Mouse (Mus musculus) cerebral cortex, adult 2 months (tissue): ENCODE data around the gene Sema3b.

Source experiments
- WGBS: fragments of 180-500 bp; shearing (Covaris S2); methylation state at CpG from one replicate; pipeline ENCODE4 v1.1.7; 2018; 5-methylcytosine and 5-hydroxymethylcytosine counted together

The Sema3b gene

DNA sequence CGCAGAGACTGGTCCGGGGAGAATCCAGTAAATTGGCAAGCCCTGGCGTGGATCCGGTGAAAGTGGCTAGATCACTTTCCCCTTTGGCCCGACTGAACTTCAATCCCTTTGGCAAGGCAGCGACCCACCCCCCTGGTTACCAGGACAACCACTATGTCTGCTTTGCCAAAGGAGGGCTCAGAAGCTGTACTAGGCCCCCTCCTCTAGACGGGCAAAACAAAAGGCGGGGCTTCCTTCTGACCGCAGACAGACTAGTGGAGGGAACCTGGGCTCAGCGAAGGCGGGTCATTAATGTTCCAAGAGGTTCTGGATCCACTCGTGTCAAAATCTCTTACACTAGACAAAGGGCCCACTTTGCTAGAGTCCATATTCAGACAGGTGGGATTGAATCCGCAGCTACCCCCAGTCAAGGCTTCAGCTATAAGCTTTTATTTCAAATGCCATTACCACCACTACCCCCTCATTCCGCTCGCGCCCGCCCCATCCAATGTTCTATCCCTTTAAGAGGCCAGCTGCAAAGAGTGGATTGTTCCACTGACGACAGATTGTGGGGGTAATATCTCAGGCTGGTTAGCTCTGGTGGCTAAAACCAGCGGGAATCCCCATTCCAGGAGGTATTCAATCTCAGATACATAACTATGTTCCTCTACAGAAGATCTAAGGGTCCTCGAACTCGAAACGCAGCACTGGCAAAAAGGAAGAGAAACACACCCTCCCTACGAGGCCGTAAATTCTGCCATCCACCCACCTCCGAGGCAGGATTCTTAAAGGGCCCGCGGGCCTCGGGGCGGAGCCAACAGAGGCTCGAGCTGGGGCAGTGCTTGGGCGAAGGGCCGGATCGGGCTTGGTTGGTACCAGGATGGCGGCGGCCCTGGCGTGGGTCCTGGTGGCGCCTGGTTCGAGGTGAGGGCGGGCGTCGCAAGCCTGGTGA lies 40.4 kb downstream of the Sema3b start:
- 3% methylated on average over 41 of the region's 41 CpGs for WGBS

DNA sequence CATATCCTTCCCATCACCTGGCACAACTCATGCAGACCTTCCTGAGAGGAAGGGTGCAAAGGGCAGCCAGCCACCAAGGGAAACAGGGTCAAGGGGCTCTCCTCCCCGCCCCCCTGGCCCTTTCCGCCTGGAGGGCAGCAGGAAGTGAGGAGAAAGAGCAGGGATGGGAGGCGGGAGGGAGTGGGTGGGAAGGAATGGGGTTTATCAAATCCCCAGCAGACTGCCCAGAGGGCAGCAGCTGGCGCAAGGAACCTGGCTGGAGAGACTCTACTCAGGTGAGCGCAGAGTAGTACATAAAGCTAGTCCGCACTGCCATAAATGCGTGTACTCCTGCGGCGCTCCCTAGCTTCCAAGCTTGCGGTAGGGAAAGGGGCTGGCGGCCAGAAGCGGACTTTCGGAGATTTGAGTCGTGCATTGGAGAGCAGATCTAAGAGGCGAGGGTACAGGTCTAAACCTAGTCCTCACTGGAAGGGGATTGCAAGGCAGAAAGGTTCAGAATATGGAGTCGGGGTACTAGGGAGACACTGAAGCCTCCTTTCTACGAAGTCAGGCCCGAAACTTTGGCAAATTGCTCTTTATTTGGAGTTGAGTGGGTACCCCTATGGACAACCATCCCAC lies 41.2 kb downstream of the Sema3b start, which contains the start of gene Hyal2:
TSS of gene Hyal2 (plus strand) at position 244 of the 618 bp plus-strand sequence.
- 42% methylated on average over 18 of the region's 18 CpGs for WGBS

GRCm38 (mm10) chr9:107566855-107567254 lies 42.2 kb downstream of the Sema3b start:
- 65% methylated on average over 3 of the region's 3 CpGs for WGBS

DNA sequence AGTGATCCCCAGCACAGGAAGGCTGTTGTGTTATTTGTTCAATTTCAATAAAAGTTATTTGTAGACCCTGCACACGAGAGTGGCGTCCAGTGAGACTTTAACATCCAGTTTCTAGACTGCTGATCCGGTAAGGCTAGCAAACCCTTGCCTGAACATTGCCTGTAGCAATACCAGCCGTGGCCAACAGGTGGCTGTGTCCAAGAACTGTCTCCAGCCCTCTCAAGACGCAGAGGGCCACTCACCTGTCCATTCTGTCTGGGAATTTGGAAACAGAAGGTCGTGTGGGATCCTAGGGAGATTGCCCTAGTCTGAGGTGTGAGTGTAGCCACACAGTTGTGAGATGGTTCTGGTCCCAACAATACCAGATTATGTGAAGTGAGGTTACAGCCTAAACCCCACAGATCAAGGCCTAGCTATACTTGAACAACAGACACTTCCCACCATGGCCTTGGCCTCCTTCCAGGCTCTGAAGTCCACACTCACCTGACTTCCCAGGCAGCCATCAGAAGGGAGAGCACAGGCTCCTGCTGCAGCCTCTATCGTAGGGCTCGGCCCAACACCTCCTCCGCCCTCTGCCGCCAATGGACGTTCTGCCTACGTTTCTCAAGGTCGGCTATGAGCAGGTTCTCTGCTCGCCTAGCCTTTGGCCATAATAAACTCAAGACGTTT lies 42.9 kb downstream of the Sema3b start:
- 51% methylated on average over 15 of the region's 15 CpGs for WGBS

DNA sequence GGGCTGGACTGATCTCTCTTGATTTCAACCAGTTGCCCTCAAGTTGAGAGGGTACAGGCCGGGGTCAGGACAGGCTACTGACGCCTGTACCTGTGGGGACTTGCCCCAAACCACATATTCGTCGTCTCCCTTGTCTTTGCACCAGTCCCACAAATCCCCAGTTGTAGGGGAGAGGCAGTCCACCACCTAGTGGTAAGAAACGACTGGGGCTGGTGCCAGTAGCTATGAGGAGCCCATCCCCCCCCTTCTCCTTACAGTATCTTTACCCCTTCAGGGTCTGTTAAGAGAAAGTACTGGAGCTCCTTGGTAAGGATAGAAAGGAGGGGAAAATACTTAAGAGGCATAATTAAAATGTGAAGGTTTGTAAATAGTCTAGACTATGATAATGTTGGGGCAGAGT lies 43.5 kb downstream of the Sema3b start:
- whole genome bisulfite sequencing = 46% methylated on average over 5 of the region's 5 CpGs

- under 1% methylated on average over 46 of the region's 46 CpGs for WGBS
Measured at GRCm38 (mm10) chr9:107563029-107563581, 45.9 kb downstream of the Sema3b start, which contains the start of gene Tusc2. Tusc2 (plus strand) TSS chr9:107563255.

DNA sequence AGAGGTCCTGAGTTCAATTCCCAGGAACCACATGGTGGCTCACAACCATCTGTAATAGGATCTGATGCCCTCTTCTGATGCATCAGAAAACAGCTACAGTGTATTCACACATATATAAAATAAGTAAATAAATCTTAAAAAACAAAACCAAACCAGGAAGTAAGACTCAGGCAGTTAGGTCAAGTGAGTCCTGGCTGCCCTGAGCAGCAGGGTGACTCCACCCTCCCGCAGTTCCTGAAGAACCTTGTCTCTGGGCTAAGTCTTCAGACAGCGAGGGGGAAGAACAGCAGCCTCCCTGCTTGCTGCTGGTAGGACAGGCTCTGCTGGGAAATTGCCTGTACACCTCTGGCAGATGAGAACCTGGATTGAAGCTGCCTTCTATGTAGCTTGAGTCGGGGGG lies 52.7 kb downstream of the Sema3b start:
- 77% methylated on average over 3 of the region's 3 CpGs for WGBS

- 35% methylated on average over 2 of the region's 2 CpGs for WGBS
Measured at GRCm38 (mm10) chr9:107555701-107556100, 53.3 kb downstream of the Sema3b start.

DNA sequence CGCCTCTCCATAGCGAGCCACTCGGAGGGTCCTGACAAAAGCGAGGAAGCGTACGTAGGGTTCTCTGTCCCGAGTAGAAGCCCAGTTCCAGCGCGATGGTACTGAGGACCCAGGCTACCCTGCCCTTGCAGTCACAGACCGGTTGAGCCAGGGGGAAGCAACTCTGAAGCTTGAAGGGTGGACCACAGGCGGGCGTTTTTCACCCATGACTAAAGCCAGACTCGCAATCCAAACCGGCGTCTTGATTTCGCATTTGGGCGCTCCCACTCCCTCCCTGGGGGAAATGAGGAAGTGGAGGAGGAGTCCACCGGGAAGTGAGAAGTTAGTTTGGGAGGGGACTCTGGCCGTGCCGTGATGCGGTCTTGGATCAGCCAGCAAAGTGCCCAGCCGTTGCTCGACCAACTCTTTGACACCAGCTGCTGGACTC lies 54.0 kb downstream of the Sema3b start:
- under 1% methylated on average over 23 of the region's 23 CpGs for WGBS

- under 1% methylated on average over 53 of the region's 53 CpGs for WGBS
Measured at GRCm38 (mm10) chr9:107554319-107554825, 54.7 kb downstream of the Sema3b start.

GRCm38 (mm10) chr9:107553541-107554318 lies 55.3 kb downstream of the Sema3b start:
- WGBS = 8% methylated on average over 37 of the region's 37 CpGs

DNA sequence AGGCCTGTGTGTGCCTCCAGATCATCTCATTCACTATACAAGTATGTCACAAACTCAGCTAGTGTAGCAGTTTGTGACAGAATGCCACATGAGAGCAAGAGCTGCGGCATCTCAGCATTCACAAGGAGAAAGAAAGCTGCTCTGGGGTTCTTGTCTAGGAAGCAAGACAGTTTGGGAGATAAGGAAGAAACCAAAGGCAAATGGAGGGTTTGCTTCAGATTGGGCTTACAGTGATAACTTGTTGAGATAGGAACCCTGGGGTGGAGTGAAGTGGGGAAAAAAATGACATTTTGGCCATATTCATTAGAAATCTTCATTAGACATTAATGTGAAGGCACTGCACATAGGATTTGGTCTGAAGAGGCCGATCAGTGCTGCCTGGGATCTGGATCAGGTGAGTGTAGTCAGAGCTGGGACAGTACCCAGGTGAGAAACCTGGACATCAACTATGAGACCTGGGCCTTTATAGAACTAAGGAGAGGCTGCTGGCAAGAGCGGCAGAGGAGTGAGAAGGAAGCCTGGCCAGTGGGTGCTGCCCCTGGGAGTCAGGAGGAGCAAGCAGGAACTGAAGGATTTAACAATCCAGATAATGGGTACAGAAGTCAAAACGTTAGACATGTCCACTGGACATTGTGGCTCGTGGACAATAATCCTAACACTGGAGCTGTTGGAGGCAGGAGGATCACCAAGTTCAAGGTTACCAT lies 56.2 kb downstream of the Sema3b start:
- WGBS = 86% methylated on average over 5 of the region's 5 CpGs

DNA sequence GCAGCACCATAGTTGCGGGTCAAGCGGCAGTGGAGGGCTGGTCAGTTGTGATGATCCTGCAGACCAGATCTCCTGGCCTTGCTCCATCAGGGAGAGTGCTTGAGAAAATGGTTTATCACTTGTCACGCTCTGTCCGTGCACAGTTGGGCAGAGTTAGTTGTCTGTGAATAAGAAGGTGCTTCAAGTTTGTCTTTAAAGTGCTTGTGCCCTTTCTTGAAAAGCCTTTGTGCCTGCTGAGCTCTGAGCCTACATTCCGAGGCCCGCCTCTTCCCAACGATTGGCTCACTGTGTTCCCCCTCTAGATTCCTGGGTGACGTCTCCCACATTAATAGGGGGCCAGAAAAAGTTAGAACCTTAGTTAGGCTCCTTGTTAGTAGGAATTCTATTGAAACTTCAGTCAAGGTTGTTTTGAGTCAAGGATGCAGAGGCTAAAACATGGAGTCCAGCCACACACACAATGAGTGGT lies 57.1 kb downstream of the Sema3b start:
- WGBS = 61% methylated on average over 8 of the region's 8 CpGs

DNA sequence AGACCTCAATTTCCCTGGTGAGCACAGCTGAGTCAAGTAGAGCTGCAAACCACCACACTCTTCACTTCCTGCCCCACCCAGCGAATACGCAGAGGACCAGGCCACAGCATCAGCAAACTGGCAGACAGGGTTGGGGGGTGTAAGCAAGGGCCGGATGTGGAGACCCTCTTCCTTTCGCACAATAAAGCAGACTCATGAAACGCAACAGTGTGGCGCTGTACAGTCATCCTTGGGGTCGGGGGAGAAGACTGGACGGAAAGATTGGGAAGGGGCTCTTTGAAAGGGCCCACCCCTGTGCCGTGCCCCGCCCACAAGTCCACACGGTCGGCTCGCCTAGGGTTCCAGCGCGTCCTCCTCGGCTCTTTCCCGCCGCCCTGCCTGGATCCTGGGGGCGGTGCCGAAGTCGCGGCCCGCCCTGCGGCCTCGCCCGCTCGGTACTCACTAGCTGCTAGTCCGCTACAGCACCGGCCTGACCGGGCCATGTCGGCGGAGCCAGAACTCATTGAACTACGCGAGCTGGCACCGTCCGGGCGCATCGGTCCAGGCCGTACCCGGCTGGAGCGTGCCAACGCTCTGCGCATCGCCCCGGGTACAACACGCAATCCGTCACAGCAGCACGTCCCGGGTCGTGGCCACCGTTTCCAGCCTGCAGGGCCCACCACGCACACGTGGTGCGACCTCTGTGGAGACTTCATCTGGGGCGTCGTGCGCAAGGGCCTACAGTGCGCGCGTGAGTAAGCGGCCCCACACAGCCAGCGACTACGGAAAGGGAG lies 57.7 kb downstream of the Sema3b start, which contains the start of gene Rassf1:
TSS of gene Rassf1 (plus strand) at position 439 of the 773 bp plus-strand sequence.
- WGBS = 16% methylated on average over 63 of the region's 63 CpGs

GRCm38 (mm10) chr9:107550491-107551116 lies 58.4 kb downstream of the Sema3b start:
- 77% methylated on average over 23 of the region's 23 CpGs for WGBS

DNA sequence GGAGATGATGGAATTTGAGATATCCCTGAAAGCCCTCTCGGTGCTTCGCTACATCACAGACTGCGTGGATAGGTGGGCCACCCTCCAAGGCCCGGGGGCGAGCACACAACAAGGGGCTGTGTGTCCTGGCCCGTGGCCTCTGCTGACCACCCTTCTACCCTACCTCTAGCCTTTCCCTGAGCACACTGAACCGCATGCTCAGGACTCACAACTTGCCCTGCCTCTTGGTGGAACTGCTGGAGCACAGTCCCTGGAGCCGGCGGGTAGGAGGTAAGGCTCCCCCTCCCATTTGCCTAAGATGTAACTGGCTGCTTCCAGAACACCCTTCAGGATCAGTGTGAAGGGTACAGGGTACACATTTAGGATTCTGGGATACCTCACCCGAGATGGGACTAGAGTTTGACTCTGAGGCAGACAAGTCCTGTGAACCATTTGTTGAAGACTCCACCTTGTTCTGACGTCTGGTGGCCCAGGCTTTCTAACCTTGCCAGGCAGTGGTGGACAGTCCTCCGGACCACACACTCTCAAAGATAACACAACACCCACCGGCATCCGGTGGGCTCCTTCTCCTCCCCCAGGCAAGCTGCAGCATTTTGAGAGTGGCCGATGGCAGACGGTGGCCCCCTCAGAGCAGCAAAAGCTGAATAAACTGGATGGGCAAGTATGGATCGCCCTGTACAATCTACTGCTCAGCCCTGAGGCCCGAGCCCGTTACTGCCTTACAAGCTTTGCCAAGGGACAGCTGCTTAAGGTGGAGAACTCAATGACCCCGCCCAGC lies 59.5 kb downstream of the Sema3b start:
- 95% methylated on average over 20 of the region's 20 CpGs for WGBS

DNA sequence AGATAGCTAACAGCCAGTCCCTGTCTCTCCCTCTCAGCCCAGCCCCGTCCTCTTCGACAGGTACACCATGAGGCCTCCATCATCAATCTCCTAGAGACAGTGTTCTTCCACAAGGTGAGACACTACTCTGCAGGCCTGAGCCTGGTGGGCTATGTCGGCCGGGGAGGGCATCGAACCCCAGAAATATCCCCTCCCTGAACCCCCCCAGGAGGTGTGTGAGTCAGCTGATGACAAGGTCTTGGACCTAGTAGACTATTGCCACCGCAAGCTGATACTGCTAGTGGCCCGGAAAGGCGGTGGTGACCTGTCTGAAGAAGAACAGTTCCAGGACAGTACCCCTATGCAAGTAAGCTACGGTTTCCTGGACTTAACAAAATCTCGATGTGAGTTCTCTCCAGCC lies 60.2 kb downstream of the Sema3b start:
- 95% methylated on average over 10 of the region's 10 CpGs for WGBS

DNA sequence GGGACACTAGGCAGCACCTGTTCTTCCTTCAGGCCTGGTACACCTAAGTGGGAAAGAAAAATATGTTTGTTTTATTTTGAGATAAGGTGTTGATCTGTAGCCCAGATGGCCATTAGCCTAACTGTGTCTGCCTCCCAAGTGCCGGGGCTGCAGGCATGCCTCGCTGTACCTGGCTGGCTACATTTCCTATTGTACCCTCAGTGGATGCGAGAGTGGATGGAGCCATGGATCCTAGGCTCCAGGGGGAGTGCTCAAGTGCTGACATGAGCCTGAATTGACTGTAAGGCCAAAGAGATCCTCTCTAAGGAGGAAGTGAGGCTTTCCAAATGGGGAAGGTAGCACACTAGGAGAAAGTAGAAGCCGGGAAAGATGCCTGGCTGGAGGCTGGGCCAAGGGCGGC lies 61.1 kb downstream of the Sema3b start:
- WGBS = 86% methylated on average over 5 of the region's 5 CpGs
